In genomic region chr3:20127047-20127595, GRCm38 (mm10) we compare ENCODE assay signal across 9 mouse cellular contexts. TPM values are rescaled to one million over a fixed set of nuclear protein-coding genes. Genes with fewer than 3 reads are reported as not detected.
DNase-seq lines count a peak whose midpoint lies in the region; ATAC-seq and TF ChIP-seq lines count a peak whose summit lies in the region.
"Had no signal": no experiment of that assay in that cellular context is flagged by ENCODE, and none has a peak within 500 bp of the region (broad histone marks: within the 10 kb centered on the region; RNA-seq: fewer than 3 reads in every experiment).

No protein-coding gene starts in this region.

- no peak for DNase-seq in heart, adult 2 months
- no peak for DNase-seq in heart, embryonic 10.5 days (ENCODE audit: low spot score)
- no peak for DNase-seq in midbrain, postnatal 0 days (ENCODE audit: low spot score)
- no peak for DNase-seq in midbrain, embryonic 14.5 days
- peak; percentile 69 for DNase-seq in R1 (ENCODE audit: low read depth, low spot score)
- DNase-seq in splenic B cell, adult 2 months (ENCODE audit: low read depth, low spot score): peak; percentile 7
- DNase-seq in B cell, adult 2 months: no peak
- DNase-seq in spleen, postnatal 4 days (ENCODE audit: low spot score in 2 of 2): no peak
- DNase-seq: kidney, adult 8-10 months had no signal

- TF ChIP-seq EP300 in heart, adult 2 months (IDR thresholded peaks at IDR 0.05; ENCODE audit: insufficient read depth, low read depth, low read length): no peak

- 92% methylated on average over 2 of the region's 2 CpGs for WGBS in heart, adult 2 months
- WGBS in heart, embryonic 10.5 days: 77% methylated on average over 2 of the region's 2 CpGs
- WGBS in midbrain, postnatal 0 days: 64% methylated on average over 2 of the region's 2 CpGs
- WGBS in midbrain, embryonic 14.5 days: 56% methylated on average over 2 of the region's 2 CpGs

- no peak for TF ChIP-seq POLR2A in heart, adult 2 months (IDR thresholded peaks at IDR 0.05; ENCODE audit: insufficient read depth, low read depth, low read length)

- H3K79me2 ChIP-seq in heart, adult 2 months (replicated peaks; ENCODE audit: control insufficient read depth, insufficient read depth, low read length): no peaks in the 10 kb centered on the region

- H3K4me1 ChIP-seq in heart, adult 2 months (ENCODE audit: control insufficient read depth, insufficient read depth, low read length): peaks cover 9% of the 10 kb centered on the region; the same call in 1 of the 2 replicates
- H3K4me1 ChIP-seq in heart, embryonic 10.5 days: peaks cover 16% of the 10 kb centered on the region
- no peaks in the 10 kb centered on the region for H3K4me1 ChIP-seq in midbrain, postnatal 0 days (ENCODE audit: insufficient read depth, low read length)
- H3K4me1 ChIP-seq in midbrain, embryonic 14.5 days (ENCODE audit: control insufficient read depth, insufficient read depth, low read length): no peaks in the 10 kb centered on the region

- no peak overlapping the region for H3K27ac ChIP-seq in heart, adult 2 months
- no peak overlapping the region for H3K27ac ChIP-seq in heart, embryonic 10.5 days
- H3K27ac ChIP-seq in midbrain, postnatal 0 days (ENCODE audit: low read depth, low read length): no peak overlapping the region
- H3K27ac ChIP-seq in midbrain, embryonic 14.5 days (replicated peaks; ENCODE audit: low read depth, low read length): no peak overlapping the region

- peaks cover 2% of the 10 kb centered on the region; the same call in 1 of the 2 replicates for H3K36me3 ChIP-seq in heart, adult 2 months (ENCODE audit: control insufficient read depth, insufficient read depth, low read length)
- H3K36me3 ChIP-seq in heart, embryonic 10.5 days: peaks cover 90% of the 10 kb centered on the region
- H3K36me3 ChIP-seq in midbrain, postnatal 0 days (ENCODE audit: insufficient read depth, low read length): peaks cover 16% of the 10 kb centered on the region
- 0 out of 2 replicates have a peak, but pooled peaks cover 5% of the 10 kb centered on the region for H3K36me3 ChIP-seq in midbrain, embryonic 14.5 days (ENCODE audit: control insufficient read depth, insufficient read depth, low read length)
- peaks cover 4% of the 10 kb centered on the region; the same call in 1 of the 2 replicates for H3K36me3 ChIP-seq in splenic B cell, adult 2 months (ENCODE audit: control insufficient read depth, insufficient read depth, low read length, poor library complexity, severe bottlenecking)

- intact Hi-C loops in heart, adult 2 months (cut with DNase I): no loop called here

- no peaks in the 10 kb centered on the region for H3K9me3 ChIP-seq in heart, embryonic 10.5 days
- H3K9me3 ChIP-seq in midbrain, postnatal 0 days (ENCODE audit: low read length): no peaks in the 10 kb centered on the region
- no peaks in the 10 kb centered on the region for H3K9me3 ChIP-seq in midbrain, embryonic 14.5 days (ENCODE audit: control insufficient read depth, low read length)

- no peak overlapping the region for H3K9ac ChIP-seq in heart, adult 2 months (ENCODE audit: low read depth, low read length)
- H3K9ac ChIP-seq in midbrain, postnatal 0 days (replicated peaks; ENCODE audit: low read length, poor library complexity, severe bottlenecking): no peak overlapping the region
- no peak overlapping the region for H3K9ac ChIP-seq in midbrain, embryonic 14.5 days (replicated peaks; ENCODE audit: low read length)

- ATAC-seq in midbrain, postnatal 0 days (ENCODE audit: low FRiP score): no peak
- no peak for ATAC-seq in midbrain, embryonic 14.5 days (ENCODE audit: low FRiP score, low TSS enrichment)

- TF ChIP-seq CTCF in heart, adult 2 months (IDR thresholded peaks at IDR 0.05): peak; percentile 31
- peak; percentile 29 for TF ChIP-seq CTCF in midbrain, postnatal 0 days (IDR thresholded peaks at IDR 0.05)

- H3K27me3 ChIP-seq in heart, adult 2 months (ENCODE audit: control insufficient read depth, insufficient read depth, low read length): no peaks in the 10 kb centered on the region
- H3K27me3 ChIP-seq in heart, embryonic 10.5 days (ENCODE audit: insufficient read depth, poor library complexity, severe bottlenecking): no peaks in the 10 kb centered on the region
- no peaks in the 10 kb centered on the region for H3K27me3 ChIP-seq in midbrain, postnatal 0 days (ENCODE audit: insufficient read depth, low read length)
- no peaks in the 10 kb centered on the region for H3K27me3 ChIP-seq in midbrain, embryonic 14.5 days (ENCODE audit: control insufficient read depth, insufficient read depth, low read length)
- H3K27me3 ChIP-seq in splenic B cell, adult 2 months (ENCODE audit: control insufficient read depth, insufficient read depth, low read length, poor library complexity, severe bottlenecking): no peaks in the 10 kb centered on the region

- H3K4me2 ChIP-seq in midbrain, postnatal 0 days (ENCODE audit: low read depth, low read length, poor library complexity, severe bottlenecking): no peak overlapping the region
- no peak overlapping the region for H3K4me2 ChIP-seq in midbrain, embryonic 14.5 days (ENCODE audit: low read length)

- no peak overlapping the region for H3K4me3 ChIP-seq in heart, adult 2 months
- H3K4me3 ChIP-seq in heart, embryonic 10.5 days: no peak overlapping the region
- no peak overlapping the region for H3K4me3 ChIP-seq in midbrain, postnatal 0 days (ENCODE audit: low read depth, low read length)
- no peak overlapping the region for H3K4me3 ChIP-seq in midbrain, embryonic 14.5 days (replicated peaks; ENCODE audit: low read depth, low read length)

RNA-seq across cellular contexts. Expression of gene Gyg, which starts 28.0 kb away (rescaled TPM):
- 100 to 1,000 TPM; 145 to 161 TPM for total RNA-seq in heart, adult 2 months (2021)
- polyA plus RNA-seq in heart, adult 2 months (2012; rRNA removed): 114 and 195 TPM in 2 replicates
- polyA plus RNA-seq in heart, embryonic 10.5 days (2016; fragmentation: Nextera tagmentation; extraction: Ambion mirVana): 444 and 807 TPM in 2 replicates
- 38.0 and 40.5 TPM in 2 replicates for total RNA-seq in midbrain, postnatal 0 days (2014; rRNA removed)
- 77.8 and 86.3 TPM in 2 replicates for polyA plus RNA-seq in midbrain, postnatal 0 days (2015; fragmentation: Nextera tagmentation; extraction: Ambion mirVana)
- 46.0 and 49.6 TPM in 2 replicates for polyA plus RNA-seq in midbrain, embryonic 14.5 days (2014; fragmentation: Nextera tagmentation; extraction: Ambion mirVana)

Comparison
In these comparisons a context has a peak if more than half of its experiments do, and no peak if none do; other contexts are left out.
1. DNase-seq: peak in R1 (single experiment) and splenic B cell, adult 2 months (single experiment); none in heart, adult 2 months (0 of 2), heart, embryonic 10.5 days (single experiment), midbrain, postnatal 0 days (single experiment), midbrain, embryonic 14.5 days (single experiment), B cell, adult 2 months (0 of 2) and spleen, postnatal 4 days (0 of 2).